Mouse (Mus musculus): ENCODE measurements around the gene Olfr845. TPM values are rescaled to one million over a fixed set of nuclear protein-coding genes. Genes with fewer than 3 reads are reported as not detected.

Gene Olfr845
- not detected in 2 replicates for polyA plus RNA-seq (2012; rRNA removed)

- H3K4me3 ChIP-seq (ENCODE audit: control insufficient read depth, insufficient read depth, low read length), result no peak within 1 kb of the TSS
- no peaks in the 10 kb centered on the region for H3K4me1 ChIP-seq (replicated peaks; ENCODE audit: control insufficient read depth, insufficient read depth, low read length)
- H3K36me3 ChIP-seq (ENCODE audit: control insufficient read depth, insufficient read depth, low read length), result no peaks in the 10 kb centered on the region
- 85% methylated on average over 1 of the region's 1 CpGs for WGBS
- TF ChIP-seq POLR2A (IDR thresholded peaks at IDR 0.05; ENCODE audit: control insufficient read depth, extremely low read depth, insufficient read depth, low read length, poor library complexity), result no peak
- no peak for TF ChIP-seq CTCF (IDR thresholded peaks at IDR 0.05; ENCODE audit: borderline replicate concordance, control insufficient read depth, extremely low read depth, insufficient read depth, low read length, poor library complexity)
- H3K27ac ChIP-seq (ENCODE audit: control insufficient read depth, insufficient read depth, low read length), result no peak within 1 kb of the TSS
- H3K27me3 ChIP-seq (ENCODE audit: control insufficient read depth, insufficient read depth, low read length), result no peaks in the 10 kb centered on the region
- no peak for DNase-seq
These were observed at the start of gene Olfr845 for GRCm38 (mm10) chr9:19336157-19336556. Olfr845 (plus strand) TSS chr9:19336457.

- H3K27ac ChIP-seq (ENCODE audit: control insufficient read depth, insufficient read depth, low read length), result no peak within 1 kb of the TSS
- H3K36me3 ChIP-seq (ENCODE audit: control insufficient read depth, insufficient read depth, low read length), result no peaks in the 10 kb centered on the region
- TF ChIP-seq CTCF (IDR thresholded peaks at IDR 0.05; ENCODE audit: borderline replicate concordance, control insufficient read depth, extremely low read depth, insufficient read depth, low read length, poor library complexity), result no peak
- TF ChIP-seq POLR2A (IDR thresholded peaks at IDR 0.05; ENCODE audit: control insufficient read depth, extremely low read depth, insufficient read depth, low read length, poor library complexity), result no peak
These were observed 20.2 kb upstream of the Olfr845 start, which contains the start of gene Olfr844 for GRCm38 (mm10) chr9:19316047-19316446. Olfr844 (plus strand) TSS chr9:19316347.

GRCm38 (mm10) chr9:19363905-19364304, 27.6 kb downstream of the Olfr845 start, which contains the start of gene Olfr846:
Olfr846 (minus strand) TSS chr9:19364005.
- no peak within 1 kb of the TSS for H3K27ac ChIP-seq (ENCODE audit: control insufficient read depth, insufficient read depth, low read length)
- H3K36me3 ChIP-seq (ENCODE audit: control insufficient read depth, insufficient read depth, low read length), result no peaks in the 10 kb centered on the region
- H3K27me3 ChIP-seq (ENCODE audit: control insufficient read depth, insufficient read depth, low read length), result no peaks in the 10 kb centered on the region
- WGBS, result 57% methylated on average over 1 of the region's 1 CpGs
- no peaks in the 10 kb centered on the region for H3K4me1 ChIP-seq (replicated peaks; ENCODE audit: control insufficient read depth, insufficient read depth, low read length)
- DNase-seq, result no peak
- no peak within 1 kb of the TSS for H3K4me3 ChIP-seq (ENCODE audit: control insufficient read depth, insufficient read depth, low read length)
- TF ChIP-seq CTCF (IDR thresholded peaks at IDR 0.05; ENCODE audit: borderline replicate concordance, control insufficient read depth, extremely low read depth, insufficient read depth, low read length, poor library complexity) (no peak), POLR2A (IDR thresholded peaks at IDR 0.05; ENCODE audit: control insufficient read depth, extremely low read depth, insufficient read depth, low read length, poor library complexity) (no peak)

More at GRCm38 (mm10) chr9:19316047-19316446, 20.2 kb upstream of the Olfr845 start, which contains the start of gene Olfr844:
- no peak for DNase-seq
- Histone ChIP-seq H3K4me3 (ENCODE audit: control insufficient read depth, insufficient read depth, low read length) (no peak within 1 kb of the TSS), H3K4me1 (replicated peaks; ENCODE audit: control insufficient read depth, insufficient read depth, low read length) (no peaks in the 10 kb centered on the region), H3K27me3 (ENCODE audit: control insufficient read depth, insufficient read depth, low read length) (no peaks in the 10 kb centered on the region)

DNA sequence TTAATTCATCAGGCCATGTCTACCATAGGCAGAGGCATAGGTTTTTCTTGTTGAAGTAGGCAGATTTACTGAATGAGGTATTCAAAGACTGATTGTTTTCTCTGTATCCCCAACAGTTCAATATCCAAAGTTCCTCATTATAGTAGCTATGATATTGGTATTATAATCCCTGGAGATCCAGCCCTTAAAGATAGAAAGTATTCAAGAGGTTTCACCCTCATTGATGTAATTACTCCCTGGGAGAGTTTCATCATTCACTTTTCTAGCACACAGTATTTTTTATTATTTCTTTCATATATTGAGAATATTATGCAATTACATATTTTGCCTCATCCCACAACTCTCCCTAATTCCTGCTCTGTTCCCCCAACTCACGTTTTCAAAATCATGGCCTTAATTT, 42.3 kb downstream of the Olfr845 start, which contains the start of gene Olfr847:
TSS of gene Olfr847 (minus strand) at position 101 of the 400 bp plus-strand sequence.
- TF ChIP-seq CTCF (IDR thresholded peaks at IDR 0.05; ENCODE audit: borderline replicate concordance, control insufficient read depth, extremely low read depth, insufficient read depth, low read length, poor library complexity) (no peak), POLR2A (IDR thresholded peaks at IDR 0.05; ENCODE audit: control insufficient read depth, extremely low read depth, insufficient read depth, low read length, poor library complexity) (no peak)
- DNase-seq, result no peak
- Histone ChIP-seq H3K4me3 (ENCODE audit: control insufficient read depth, insufficient read depth, low read length) (no peak within 1 kb of the TSS), H3K36me3 (ENCODE audit: control insufficient read depth, insufficient read depth, low read length) (no peaks in the 10 kb centered on the region), H3K4me1 (replicated peaks; ENCODE audit: control insufficient read depth, insufficient read depth, low read length) (no peaks in the 10 kb centered on the region), H3K27me3 (ENCODE audit: control insufficient read depth, insufficient read depth, low read length) (no peaks in the 10 kb centered on the region), H3K27ac (ENCODE audit: control insufficient read depth, insufficient read depth, low read length) (no peak within 1 kb of the TSS)
- 63% methylated on average over 1 of the region's 1 CpGs for WGBS

Other genes starting within 250 kb of the Olfr845 start
- gene Olfr836, start 216.1 kb upstream of the Olfr845 start, polyA plus RNA-seq (2012; rRNA removed), result not detected in 2 replicates
- not detected in 2 replicates for gene Olfr837, start 200.1 kb upstream of the Olfr845 start, polyA plus RNA-seq (2012; rRNA removed)
- gene Olfr839-ps1, start 159.1 kb upstream of the Olfr845 start, polyA plus RNA-seq (2012; rRNA removed), result not detected in 2 replicates
- not detected in 2 replicates for gene Olfr843, start 84.5 kb upstream of the Olfr845 start, polyA plus RNA-seq (2012; rRNA removed)
- gene Olfr844, start 20.1 kb upstream of the Olfr845 start, polyA plus RNA-seq (2012; rRNA removed), result not detected in 2 replicates
- gene Olfr846, start 27.5 kb downstream of the Olfr845 start, polyA plus RNA-seq (2012; rRNA removed), result not detected in 2 replicates
- not detected in 2 replicates for gene Olfr847, start 42.2 kb downstream of the Olfr845 start, polyA plus RNA-seq (2012; rRNA removed)
- not detected in 2 replicates for gene Olfr849, start 103.8 kb downstream of the Olfr845 start, polyA plus RNA-seq (2012; rRNA removed)
- gene Olfr850, start 141.8 kb downstream of the Olfr845 start, polyA plus RNA-seq (2012; rRNA removed), result not detected in 2 replicates
- gene Olfr851, start 156.8 kb downstream of the Olfr845 start, polyA plus RNA-seq (2012; rRNA removed), result not detected in 2 replicates
- not detected in 2 replicates for gene Olfr853, start 204.6 kb downstream of the Olfr845 start, polyA plus RNA-seq (2012; rRNA removed)
- not detected in 2 replicates for gene Olfr854, start 230.9 kb downstream of the Olfr845 start, polyA plus RNA-seq (2012; rRNA removed)
- gene Olfr855, start 246.2 kb downstream of the Olfr845 start, polyA plus RNA-seq (2012; rRNA removed), result not detected in 2 replicates